Mouse (Mus musculus) E14TG2a.4 (cell line): Measurements from ENCODE around the gene Gpt2.

ENCODE experiments used
- CTCF ChIP-seq: conservative IDR thresholded peaks from 2 replicates; pipeline ENCODE4 v1.5.1; 2014; ENCODE audit warnings: low read length
- POU5F1 ChIP-seq: IDR thresholded peaks from 2 replicates; pipeline ENCODE4 v1.6.1; 2014; ENCODE audit warnings: low read length, borderline replicate concordance

GRCm38 (mm10) chr8:85488631-85489030 lies 3.7 kb upstream of the Gpt2 start:
- TF ChIP-seq CTCF, result no peak; the same call in 1 of the 2 replicates
- no peak for TF ChIP-seq POU5F1
